Mouse (Mus musculus): Measurements from ENCODE around the gene Polr2c. TPM values are rescaled to one million over a fixed set of nuclear protein-coding genes. Genes with fewer than 3 reads are reported as not detected.
A peak's percentile ranks its signal among the peaks of the same experiment; 100 is the strongest.

The Polr2c gene
- polyA plus RNA-seq, 1 experiment = 98.3 TPM

DNA sequence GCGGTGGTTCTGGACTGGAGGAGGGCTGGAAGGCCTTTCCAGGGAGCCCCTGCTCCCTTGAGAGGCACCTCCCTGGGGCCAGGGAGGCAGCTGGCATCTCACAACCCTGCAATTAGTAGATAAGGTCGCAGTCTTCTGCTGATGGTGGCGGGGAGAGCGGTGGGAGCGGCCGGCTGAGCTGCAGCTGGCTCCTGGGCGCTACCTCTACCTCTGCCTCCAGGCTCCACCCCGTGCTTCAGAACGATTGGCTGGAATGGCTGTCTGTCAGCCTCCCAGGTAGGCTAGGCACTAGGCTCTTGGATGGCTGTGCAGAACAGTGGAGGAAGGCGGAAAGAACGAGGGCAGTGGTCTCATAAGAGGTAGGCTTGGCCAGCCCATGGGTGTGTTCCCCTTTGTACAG is 42.0 kb downstream of the Polr2c start:
- TF ChIP-seq CTCF (IDR thresholded peaks at IDR 0.05; ENCODE audit: borderline replicate concordance, extremely low read depth, insufficient read depth, insufficient read length) (no peak), POLR2A (IDR thresholded peaks at IDR 0.05; ENCODE audit: borderline replicate concordance, extremely low read depth, insufficient read depth, insufficient read length, poor library complexity, severe bottlenecking) (no peak)
- DNase-seq (ENCODE audit: low read depth) = peak; percentile 52

DNA sequence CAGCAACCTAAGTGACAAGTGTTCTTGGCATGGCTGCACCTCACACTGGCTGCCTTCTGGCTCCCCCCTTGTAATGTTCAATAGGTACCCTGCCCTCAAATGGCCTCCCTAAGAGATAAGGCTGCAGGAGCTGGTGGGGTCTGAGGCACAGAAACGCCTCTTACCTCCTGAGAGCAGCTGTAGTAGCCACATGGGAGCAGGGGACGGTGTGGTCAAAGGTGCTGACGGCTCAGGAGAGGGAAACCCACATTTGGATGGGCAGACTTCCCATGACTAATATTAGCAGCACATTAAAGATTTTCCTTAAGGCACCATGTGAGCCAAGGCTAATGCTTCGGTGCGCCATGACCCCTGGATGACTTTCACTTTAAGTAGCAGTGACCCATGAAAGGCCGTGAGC is 43.4 kb downstream of the Polr2c start:
- TF ChIP-seq POLR2A (IDR thresholded peaks at IDR 0.05; ENCODE audit: borderline replicate concordance, extremely low read depth, insufficient read depth, insufficient read length, poor library complexity, severe bottlenecking) = no peak
- no peak for DNase-seq (ENCODE audit: low read depth)

DNA sequence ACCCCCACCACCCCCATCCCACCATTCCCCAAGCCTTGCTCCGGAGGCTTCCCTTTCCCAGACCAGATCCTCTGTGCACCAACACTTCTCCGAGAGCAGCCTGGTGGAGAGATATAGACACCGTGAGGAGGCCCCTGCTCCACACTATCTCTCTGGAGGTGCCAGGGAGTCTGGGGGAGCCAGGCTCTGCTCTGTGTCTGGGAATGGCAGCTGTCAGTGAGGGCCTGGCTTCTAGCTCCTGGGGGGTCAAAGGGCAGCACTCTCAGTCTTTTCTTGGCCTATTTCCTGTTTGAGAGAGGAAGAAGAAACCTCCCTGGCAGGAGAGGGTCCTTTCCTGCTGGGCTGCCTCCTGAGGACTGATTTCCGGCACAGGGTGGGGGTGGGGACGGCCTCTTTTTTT is 43.8 kb downstream of the Polr2c start:
- TF ChIP-seq CTCF (IDR thresholded peaks at IDR 0.05; ENCODE audit: borderline replicate concordance, extremely low read depth, insufficient read depth, insufficient read length) (no peak), POLR2A (IDR thresholded peaks at IDR 0.05; ENCODE audit: borderline replicate concordance, extremely low read depth, insufficient read depth, insufficient read length, poor library complexity, severe bottlenecking) (no peak)
- no peak for DNase-seq (ENCODE audit: low read depth)

DNA sequence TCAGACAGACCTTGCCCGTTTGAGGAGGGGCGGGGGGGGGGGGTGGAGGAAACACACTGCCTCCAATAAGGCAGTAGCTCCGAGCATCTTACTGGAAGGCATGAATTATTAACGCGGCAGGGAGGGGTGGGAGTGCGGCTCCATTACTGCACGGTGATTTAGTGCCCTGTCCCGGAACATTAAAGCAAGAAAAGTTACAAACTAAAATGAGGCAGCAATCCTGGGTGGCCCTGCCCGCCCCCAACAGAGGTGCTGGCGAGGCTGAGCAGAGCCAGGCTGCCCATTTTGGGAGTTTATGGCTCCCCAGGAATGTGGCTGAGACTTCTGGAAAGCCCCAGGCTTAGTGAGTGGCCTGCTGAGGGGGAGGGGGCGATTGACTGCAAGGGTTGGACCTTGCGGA is 46.5 kb downstream of the Polr2c start:
- no peak for DNase-seq (ENCODE audit: low read depth)
- no peak for TF ChIP-seq CTCF (IDR thresholded peaks at IDR 0.05; ENCODE audit: borderline replicate concordance, extremely low read depth, insufficient read depth, insufficient read length)
- TF ChIP-seq POLR2A (IDR thresholded peaks at IDR 0.05; ENCODE audit: borderline replicate concordance, extremely low read depth, insufficient read depth, insufficient read length, poor library complexity, severe bottlenecking) = no peak

DNA sequence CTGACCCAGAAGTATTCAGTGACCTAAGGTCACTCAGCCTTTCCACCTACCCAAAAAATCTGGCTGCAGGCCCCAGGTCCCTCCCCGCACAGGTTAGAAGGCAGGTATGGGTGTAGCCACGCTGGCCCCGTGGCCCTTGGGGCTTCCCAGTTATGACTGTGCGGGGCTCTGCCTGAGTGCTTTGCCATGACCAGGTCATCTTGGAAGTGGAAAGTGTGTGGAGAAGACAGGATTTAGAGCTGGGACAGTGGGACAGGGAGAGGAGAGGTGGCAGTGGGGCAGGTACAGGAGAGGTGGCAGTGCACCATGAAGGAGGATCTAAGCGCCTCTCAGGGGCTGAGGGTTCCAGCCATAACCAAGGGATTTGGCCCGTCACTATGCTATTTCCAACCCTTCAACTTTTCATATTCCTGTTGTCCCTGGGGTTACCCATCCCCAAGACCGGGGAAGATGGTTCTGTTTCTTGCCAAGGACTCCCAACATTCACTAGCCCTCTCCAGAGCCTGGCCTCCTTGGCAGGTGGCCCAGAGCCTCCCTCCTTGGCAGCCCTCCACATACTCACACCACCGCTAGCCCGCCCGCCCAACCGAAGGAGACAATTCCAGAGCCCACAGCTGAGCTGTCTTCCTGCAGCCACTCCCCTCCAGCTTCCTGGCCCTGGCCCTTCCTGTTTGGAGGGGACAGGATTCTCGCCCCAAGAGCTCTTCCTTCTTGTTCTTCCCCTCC is 47.4 kb downstream of the Polr2c start:
- peak; percentile 87 for DNase-seq (ENCODE audit: low read depth)
- no peak for TF ChIP-seq CTCF (IDR thresholded peaks at IDR 0.05; ENCODE audit: borderline replicate concordance, extremely low read depth, insufficient read depth, insufficient read length)
- TF ChIP-seq POLR2A (IDR thresholded peaks at IDR 0.05; ENCODE audit: borderline replicate concordance, extremely low read depth, insufficient read depth, insufficient read length, poor library complexity, severe bottlenecking) = no peak

DNA sequence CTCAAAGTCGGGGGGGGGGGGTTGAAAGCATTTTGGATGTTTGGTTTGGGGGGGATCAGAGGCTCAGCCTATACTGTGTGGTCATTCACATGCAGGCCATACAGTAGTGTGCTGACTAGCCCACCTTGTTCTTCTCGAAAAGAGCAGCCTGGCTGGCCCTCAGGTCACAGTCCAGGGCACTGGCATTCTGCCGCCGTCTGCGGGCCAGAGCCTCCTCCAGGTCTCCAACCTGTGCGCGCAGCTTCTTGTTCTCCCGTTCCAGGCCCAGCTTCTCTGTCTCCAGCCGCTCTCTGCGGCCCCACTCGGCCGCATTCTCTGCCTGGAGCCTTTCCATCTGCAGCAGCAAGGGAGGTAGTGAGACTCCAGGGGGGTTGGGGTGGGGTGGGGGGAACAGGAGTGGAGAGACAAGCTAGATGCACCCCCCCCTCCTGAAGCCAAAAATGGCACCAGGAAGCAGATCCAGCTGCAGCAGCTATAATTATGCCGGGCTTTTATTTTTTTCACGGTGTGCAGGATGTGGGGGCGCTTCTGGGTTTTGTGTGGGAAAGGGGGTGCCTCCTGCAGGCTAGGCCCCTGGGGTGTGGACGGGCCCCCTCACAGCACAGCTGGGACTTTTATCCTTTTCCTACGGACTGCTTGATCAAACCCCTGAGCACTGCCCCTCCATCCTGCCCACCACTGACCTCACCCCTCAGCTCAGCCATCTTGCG is 50.5 kb downstream of the Polr2c start:
- TF ChIP-seq POLR2A (IDR thresholded peaks at IDR 0.05; ENCODE audit: borderline replicate concordance, extremely low read depth, insufficient read depth, insufficient read length, poor library complexity, severe bottlenecking) = no peak
- TF ChIP-seq CTCF (IDR thresholded peaks at IDR 0.05; ENCODE audit: borderline replicate concordance, extremely low read depth, insufficient read depth, insufficient read length) = no peak
- no peak for DNase-seq (ENCODE audit: low read depth)

DNA sequence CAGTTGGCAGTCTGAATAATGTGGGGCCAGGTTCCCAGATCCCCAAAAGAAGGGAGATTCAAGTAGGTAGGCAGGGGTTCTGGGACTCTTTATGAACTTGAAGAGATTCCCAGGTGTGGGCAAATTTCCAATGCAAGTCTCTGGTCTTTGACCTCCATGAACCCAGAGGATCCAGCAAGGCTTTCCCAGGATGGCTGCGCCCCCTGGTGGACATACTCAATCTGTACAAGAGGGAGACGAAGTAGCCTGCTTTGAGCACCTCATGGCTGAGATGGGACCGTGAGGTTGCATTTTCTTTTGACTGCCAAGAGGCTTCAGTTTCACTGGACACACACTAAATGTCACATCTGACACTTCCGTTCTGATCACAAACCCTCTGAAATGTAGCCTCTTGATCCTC is 51.6 kb downstream of the Polr2c start:
- peak; percentile 78 for DNase-seq (ENCODE audit: low read depth)
- TF ChIP-seq POLR2A (IDR thresholded peaks at IDR 0.05; ENCODE audit: borderline replicate concordance, extremely low read depth, insufficient read depth, insufficient read length, poor library complexity, severe bottlenecking) (no peak), CTCF (IDR thresholded peaks at IDR 0.05; ENCODE audit: borderline replicate concordance, extremely low read depth, insufficient read depth, insufficient read length) (peak; percentile 90)

DNA sequence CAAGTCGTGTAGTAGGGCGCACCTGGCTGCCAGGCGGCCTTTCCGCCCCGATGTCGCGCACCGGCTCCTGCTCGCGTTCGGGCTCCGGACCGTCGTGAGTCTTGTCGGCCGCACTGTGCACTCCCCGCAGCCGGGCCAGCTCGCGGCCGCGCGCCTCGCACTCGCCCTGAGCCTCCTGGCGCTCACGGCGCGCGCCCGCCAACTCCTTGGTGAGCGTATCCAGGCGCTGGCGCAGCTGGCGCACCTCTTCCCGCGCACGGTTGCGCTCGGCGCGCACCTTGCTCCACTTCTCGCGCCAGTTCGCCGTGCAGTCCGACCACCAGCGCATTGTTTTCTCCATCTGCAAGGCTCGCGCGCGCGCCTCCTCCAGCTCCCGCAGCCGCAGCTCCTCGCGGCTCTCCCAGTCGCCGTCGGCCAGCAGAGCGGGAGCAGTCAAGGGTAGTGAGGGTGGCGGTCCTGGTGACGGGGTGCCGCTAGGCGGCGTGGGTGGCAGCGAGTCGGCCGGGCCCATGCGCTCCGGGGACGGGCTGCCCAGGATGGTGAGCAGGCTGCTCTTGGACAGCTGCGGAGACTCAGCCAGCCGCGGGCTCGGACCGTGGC is 55.9 kb downstream of the Polr2c start:
- DNase-seq (ENCODE audit: low read depth) = peak; percentile 79
- TF ChIP-seq CTCF (IDR thresholded peaks at IDR 0.05; ENCODE audit: borderline replicate concordance, extremely low read depth, insufficient read depth, insufficient read length) (peak; percentile 69), POLR2A (IDR thresholded peaks at IDR 0.05; ENCODE audit: borderline replicate concordance, extremely low read depth, insufficient read depth, insufficient read length, poor library complexity, severe bottlenecking) (no peak)

DNA sequence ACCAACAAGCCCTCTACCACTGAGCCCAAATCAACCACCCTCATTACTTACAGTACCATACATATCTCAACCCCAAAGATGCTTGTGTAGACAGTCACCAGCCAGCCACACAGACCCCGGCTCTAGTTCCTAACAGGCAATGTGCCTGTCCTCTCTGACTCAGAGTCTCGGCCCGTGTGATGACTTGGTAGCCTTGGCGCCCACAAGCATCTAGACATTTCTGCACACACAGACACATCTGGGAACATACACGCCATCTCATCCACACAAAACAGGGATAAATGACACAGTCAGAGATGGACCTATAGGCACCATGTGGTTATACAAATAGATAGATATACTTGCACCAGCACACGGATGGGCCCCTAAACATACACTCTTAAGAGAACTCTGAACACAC is 57.0 kb downstream of the Polr2c start:
- no peak for DNase-seq (ENCODE audit: low read depth)

DNA sequence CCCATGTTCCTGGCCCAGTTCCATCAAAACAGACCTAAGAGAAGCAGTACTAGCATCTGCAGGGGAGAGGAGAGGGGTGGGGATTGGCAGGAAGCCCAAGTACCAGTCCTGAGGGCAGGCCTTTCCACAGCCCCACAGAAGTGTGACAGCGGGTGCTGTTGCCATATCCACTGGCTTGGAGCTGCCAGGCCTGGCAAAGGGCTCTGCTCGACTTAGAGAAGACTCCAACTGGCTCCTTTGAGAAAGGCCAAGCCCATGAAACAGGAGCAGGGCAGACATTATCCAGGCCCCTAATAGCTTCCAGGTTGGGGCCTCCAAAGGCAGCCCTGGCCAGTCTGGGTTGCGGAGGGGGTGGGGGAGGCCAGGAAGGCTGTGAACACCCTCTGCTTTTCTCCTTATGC is 57.5 kb downstream of the Polr2c start:
- TF ChIP-seq POLR2A (IDR thresholded peaks at IDR 0.05; ENCODE audit: borderline replicate concordance, extremely low read depth, insufficient read depth, insufficient read length, poor library complexity, severe bottlenecking) = no peak
- no peak for TF ChIP-seq CTCF (IDR thresholded peaks at IDR 0.05; ENCODE audit: borderline replicate concordance, extremely low read depth, insufficient read depth, insufficient read length)
- peak; percentile 91 for DNase-seq (ENCODE audit: low read depth)

More for the DNA sequence above, 57.0 kb downstream of the Polr2c start:
- TF ChIP-seq CTCF (IDR thresholded peaks at IDR 0.05; ENCODE audit: borderline replicate concordance, extremely low read depth, insufficient read depth, insufficient read length) (no peak), POLR2A (IDR thresholded peaks at IDR 0.05; ENCODE audit: borderline replicate concordance, extremely low read depth, insufficient read depth, insufficient read length, poor library complexity, severe bottlenecking) (no peak)

DNA sequence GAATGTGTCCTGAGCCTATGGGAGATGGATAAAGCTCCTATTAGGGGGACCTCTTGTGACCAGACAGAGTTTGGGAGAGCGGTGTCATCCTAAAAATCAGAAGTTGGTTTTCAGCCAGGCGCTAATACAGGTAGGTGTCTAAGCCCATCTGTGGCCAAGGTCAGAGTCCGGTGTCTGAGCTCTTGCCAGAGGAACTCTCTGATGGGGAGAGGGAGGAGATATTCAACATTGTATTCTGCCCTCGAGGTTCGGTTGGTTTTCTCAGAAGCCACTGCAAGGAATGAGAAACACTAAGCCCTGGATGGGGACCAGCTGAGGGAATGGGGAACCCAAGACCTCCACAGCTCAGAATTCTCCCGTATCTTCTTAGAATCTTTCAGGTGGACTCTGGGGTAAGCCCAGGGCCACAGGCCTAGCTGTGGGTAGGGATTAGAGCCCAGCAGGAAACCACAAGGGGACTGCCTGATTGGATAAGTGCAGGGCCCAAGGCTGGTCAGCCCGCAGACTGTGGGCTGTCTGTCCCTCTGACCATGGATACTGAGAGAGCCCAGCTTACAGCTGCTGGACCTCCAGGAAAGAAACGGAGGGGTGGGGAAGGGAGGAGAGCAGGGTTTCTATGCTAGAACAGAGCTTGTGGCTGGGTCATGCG is 59.2 kb downstream of the Polr2c start:
- TF ChIP-seq POLR2A (IDR thresholded peaks at IDR 0.05; ENCODE audit: borderline replicate concordance, extremely low read depth, insufficient read depth, insufficient read length, poor library complexity, severe bottlenecking) (no peak), CTCF (IDR thresholded peaks at IDR 0.05; ENCODE audit: borderline replicate concordance, extremely low read depth, insufficient read depth, insufficient read length) (no peak)
- DNase-seq (ENCODE audit: low read depth) = no peak
